Mouse (Mus musculus) spleen, postnatal 14 days (tissue): ENCODE measurements around the gene Aif1l.

ENCODE experiments used
- DNase-seq, 2 experiments: peaks; one replicate each; pipeline ENCODE4 v3.0.0; 2021 to 2022; ENCODE audit warnings: low spot score in 2 of 2

The Aif1l gene

DNA sequence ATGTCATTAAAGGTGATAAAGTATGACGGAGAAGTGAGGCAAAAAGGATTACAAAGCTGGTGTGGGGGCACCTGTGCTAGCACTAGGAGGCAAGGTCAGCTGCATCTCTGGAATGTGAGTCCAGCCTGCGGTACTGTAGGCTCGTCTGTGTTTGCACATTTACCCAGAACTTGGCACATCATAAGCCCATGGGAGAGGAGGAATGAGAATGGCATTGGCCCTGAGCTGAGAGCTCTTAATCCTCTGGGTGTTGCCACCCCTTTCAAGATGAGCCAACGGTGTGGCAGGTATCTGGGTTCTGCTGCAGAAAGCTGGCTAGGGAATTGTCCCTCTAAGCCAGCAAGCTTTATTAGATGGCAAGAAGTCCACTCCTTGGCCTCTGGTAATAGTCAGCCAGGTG lies 69.8 kb downstream of the Aif1l start:
- no peak for DNase-seq

DNA sequence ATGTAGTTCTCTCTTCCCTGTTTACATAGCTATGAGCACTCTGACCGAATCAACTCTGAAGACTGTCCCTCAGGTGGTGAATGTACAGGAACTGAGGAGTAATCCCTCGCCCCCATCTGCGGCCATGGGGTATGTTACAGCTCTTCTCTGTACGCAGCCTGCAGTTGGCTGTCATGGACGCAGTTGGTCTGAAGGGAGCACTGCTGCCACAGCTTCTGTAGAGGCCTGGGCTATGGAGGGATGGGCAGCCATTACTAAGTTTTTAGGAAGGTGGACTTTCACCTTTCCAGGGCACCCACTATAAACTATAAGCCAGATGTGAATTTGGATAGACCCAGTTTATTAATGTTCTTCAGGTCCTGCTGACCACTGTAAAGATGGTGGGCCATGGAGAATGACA lies 70.3 kb downstream of the Aif1l start:
- DNase-seq: no peak
